Mouse (Mus musculus): ENCODE data around the gene Rnf220. TPM values are rescaled to one million over a fixed set of nuclear protein-coding genes. Genes with fewer than 3 reads are reported as not detected.
"Not testable (repeated sequence)": the region's sequence is repeated elsewhere in the genome, so short reads cannot be mapped to it uniquely, and the experiment has no call there.

Gene Rnf220
- total RNA-seq, 2 experiments from 2014 or later = 31.6 to 35.3 TPM

- intact Hi-C loops (cut with DNase I) = no loop called here
- no peak for DNase-seq
Observed at GRCm38 (mm10) chr4:117283271-117284191, 213.3 kb downstream of the Rnf220 start.

DNA sequence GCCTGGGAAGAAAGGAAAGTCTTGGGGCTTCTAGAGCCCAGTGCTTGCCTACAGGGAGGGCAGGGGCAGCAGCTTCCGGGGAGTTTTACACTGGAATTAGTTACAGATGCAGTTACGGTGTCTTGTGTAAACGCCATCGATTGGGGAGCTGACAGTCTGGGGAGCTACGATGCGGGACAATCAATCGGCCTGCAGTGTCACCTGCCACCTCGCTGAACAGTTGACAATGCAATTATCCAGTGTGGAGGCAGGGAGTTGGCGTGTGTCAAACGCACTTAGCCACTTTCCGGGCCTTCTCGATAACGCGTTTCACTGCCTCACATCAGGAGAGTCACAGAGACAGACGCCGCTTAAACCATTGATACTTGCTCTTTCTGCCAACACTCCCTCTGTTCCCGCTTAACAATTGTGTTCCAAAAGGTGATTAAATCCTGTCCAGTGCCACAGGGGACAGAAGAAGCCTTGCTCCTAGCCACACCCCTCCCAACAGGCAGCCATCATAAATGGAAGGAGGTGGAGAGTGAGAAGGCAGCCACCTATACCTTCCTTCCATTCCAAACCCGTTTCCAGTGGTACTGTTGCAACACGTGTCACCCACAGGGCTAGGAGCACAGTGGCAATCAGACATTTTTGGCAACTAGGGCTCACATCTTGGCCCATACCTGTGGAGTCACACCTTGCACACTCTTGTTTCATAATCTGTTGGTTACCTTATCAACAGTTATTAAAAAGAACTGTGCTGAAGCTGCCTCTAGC is 215.6 kb downstream of the Rnf220 start:
- DNase-seq = no peak
- intact Hi-C loops (cut with DNase I) = no loop called here

DNA sequence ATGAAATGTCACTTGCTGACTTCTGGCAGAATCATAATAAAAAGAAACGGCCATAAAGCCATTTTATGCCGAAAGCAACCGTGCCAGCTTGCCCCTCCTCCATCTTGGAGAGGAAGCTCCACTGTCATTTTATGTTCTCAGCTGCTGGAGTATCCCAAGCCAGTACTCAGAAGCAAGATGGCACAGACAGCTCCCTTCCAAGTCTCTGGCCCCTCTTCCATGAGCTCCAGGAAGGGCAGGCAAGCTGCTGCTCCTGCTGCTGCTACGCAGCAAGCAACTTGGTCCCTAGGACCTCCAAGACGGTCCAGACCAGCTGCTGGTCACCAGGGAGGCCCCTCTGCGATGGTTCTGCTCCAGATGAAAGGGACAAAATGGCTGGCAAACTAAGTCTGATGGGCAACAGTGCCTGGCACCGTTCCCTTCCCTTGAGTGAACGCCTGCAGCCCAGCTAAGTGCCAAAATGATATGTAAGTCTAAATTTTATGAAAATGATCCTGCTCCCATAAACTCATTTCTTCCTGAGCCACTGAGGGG is 216.4 kb downstream of the Rnf220 start:
- no peak for DNase-seq
- intact Hi-C loops (cut with DNase I) = no loop called here

GRCm38 (mm10) chr4:117279253-117279642 is 217.6 kb downstream of the Rnf220 start:
- intact Hi-C loops (cut with DNase I) = loop anchor here (5.0 kb wide), 1 partner anchor 383 kb away; no protein-coding TSS in a partner anchor
- no peak for DNase-seq

DNA sequence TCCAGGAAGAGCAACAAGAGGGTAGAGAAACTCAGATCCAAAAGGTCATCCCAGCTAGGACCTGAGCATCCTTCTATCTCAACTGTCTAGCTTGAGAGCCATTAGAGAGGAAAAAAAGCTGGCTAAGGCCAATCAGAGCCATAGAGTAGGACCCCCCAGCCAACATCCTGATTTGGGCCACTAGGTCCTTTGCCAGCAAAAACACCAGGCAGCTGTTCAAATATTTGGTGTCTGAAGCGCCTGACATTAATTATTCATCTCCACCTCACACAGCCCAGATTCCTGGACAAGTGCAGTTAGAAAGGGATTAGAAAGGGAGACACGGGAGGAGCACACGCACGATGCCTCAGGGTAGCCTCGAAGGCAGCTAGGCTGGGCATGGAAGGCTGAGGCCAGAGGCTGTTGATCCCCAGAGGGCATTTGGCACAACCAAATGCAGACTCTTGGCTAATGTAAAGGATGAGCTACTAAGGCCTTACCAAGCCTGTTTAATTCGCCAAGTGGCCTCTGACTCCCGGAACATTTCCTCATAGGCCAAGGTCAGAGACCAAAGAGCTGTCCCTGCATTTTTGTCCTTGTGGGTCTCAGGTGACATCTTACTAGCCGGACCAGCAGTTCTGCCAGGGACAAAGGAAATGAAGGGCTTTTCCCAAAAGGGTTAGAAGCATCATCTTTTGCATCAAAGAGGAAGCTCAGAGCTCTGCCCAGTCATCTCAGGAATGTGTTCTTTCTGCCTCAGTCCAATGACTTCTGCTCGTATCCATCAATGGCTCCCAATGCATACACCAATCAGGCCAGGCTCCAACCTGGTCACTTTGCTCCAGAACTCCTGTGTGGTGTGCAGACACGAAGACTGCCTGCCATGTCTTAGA is 218.2 kb downstream of the Rnf220 start:
- intact Hi-C loops (cut with DNase I) = loop anchor here (5.0 kb wide), 1 partner anchor 384 kb away; no protein-coding TSS in a partner anchor
- no peak for DNase-seq

DNA sequence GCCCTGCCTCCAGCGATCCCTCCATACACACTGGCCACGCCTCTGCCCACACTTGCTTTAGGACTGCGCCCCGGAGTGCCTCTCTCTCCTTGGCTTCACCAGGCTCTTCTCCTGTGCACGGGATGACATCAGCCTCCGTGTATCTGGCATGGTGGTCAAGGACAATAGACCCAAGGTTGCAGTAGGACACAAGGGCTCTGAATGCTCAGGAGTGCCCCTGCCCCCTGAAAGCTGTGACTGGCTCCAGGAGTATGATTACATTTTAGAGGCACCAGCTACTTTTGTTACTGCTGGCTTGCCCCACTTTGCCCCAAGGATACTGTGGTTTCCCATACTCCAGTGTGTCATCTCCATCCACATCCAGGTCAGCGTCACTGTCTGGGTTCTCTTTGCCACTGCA is 219.2 kb downstream of the Rnf220 start:
- intact Hi-C loops (cut with DNase I) = loop anchor here (5.0 kb wide), 1 partner anchor 385 kb away; no protein-coding TSS in a partner anchor
- no peak for DNase-seq

GRCm38 (mm10) chr4:117277021-117277420 is 219.8 kb downstream of the Rnf220 start:
- no peak for DNase-seq
- intact Hi-C loops (cut with DNase I) = loop anchor here (5.0 kb wide), 1 partner anchor 385 kb away; no protein-coding TSS in a partner anchor

- DNase-seq = no peak
- intact Hi-C loops (cut with DNase I) = loop anchor here (5.0 kb wide), 1 partner anchor 386 kb away; no protein-coding TSS in a partner anchor
Observed at GRCm38 (mm10) chr4:117276281-117276711, 220.6 kb downstream of the Rnf220 start.

- intact Hi-C loops (cut with DNase I) = loop anchor here (5.0 kb wide), 2 partner anchors 38 to 388 kb away; no protein-coding TSS in a partner anchor
- DNase-seq = peak in 1 of 2 experiments; percentile 39
Observed at GRCm38 (mm10) chr4:117274720-117275119, 222.1 kb downstream of the Rnf220 start.

GRCm38 (mm10) chr4:117272459-117272858 is 224.4 kb downstream of the Rnf220 start:
- DNase-seq = no peak
- intact Hi-C loops (cut with DNase I) = loop anchor here (5.0 kb wide), 1 partner anchor 40 kb away; no protein-coding TSS in a partner anchor

DNA sequence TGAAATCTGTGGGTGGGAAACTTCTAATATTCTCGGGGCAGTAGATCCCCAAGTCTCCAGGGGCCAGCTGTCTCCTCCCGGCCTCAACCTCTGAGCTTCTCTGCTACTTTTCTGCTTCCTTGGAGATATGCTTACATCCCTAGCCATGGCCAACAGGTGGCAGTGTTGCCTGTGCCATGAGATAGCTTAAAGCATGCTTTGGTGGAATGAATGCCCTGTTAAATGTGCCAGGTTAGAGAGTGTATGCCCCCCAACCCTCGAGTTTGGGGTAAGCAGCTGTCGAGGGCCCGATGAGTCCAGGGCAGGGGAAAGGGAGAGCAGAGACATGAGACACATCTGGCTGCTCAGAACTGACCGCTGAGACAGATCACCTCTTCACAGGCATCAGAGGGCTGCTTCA is 226.6 kb downstream of the Rnf220 start:
- DNase-seq = peak; percentile 76 to 85
- intact Hi-C loops (cut with DNase I) = loop anchor here (2.0 to 5.0 kb wide), 3 partner anchors 42 to 259 kb away; no protein-coding TSS in a partner anchor

DNA sequence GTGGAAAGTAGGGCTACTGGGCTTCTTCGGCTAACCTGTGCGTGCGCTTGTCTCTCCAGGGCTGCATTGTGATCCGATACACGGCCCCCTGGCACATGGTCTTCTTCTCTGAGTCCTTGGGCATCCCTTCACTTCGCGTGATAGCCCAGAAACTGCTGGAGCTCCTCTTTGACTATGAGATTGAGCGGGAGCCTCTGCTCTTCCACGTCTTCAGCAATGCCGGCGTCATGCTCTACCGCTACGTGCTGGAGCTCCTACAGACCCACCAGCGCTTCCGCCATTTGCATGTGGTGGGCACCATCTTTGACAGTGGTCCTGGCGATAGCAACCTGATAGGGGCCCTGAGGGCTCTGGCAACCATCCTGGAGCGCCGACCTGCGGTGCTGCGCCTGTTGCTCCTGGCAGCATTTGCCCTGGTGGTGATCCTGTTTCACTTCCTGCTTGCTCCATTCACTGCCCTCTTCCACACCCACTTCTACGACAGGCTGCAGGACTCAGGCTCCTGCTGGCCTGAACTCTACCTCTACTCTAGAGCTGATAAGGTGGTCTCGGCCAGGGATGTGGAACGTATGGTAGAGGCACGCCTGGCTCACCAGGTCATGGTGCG is 228.9 kb downstream of the Rnf220 start:
- DNase-seq = no peak
- intact Hi-C loops (cut with DNase I) = loop anchor here (2.0 kb wide), 1 partner anchor 37 kb away; no protein-coding TSS in a partner anchor

- intact Hi-C loops (cut with DNase I) = loop anchor here (2.0 kb wide), 1 partner anchor 36 kb away; no protein-coding TSS in a partner anchor
- DNase-seq = peak; percentile 76 to 85
Observed at GRCm38 (mm10) chr4:117267284-117267683, 229.6 kb downstream of the Rnf220 start.

DNA sequence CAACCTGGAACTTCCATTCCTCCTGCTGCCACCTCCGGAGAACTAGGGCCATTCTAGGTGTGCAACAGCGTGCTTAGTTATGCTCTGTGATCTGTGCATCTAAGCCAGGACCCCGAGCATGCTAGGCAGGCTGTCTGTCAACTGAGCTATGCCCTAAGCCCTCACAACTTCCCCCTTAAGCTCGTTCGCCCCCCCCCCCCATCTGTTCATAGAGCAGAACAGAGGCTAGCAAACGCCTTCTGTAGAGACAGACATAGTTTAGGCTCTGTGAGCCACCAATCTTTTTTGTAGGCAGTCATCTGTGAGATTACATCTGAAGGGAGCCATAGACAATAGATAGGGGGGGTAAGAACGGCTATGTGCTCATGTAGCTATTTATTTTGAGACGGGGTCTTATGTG is 233.9 kb downstream of the Rnf220 start:
- no peak for DNase-seq
- intact Hi-C loops (cut with DNase I) = no loop called here

- no peak for DNase-seq
- intact Hi-C loops (cut with DNase I) = no loop called here
Observed at GRCm38 (mm10) chr4:117262101-117262913, 234.5 kb downstream of the Rnf220 start.

- intact Hi-C loops (cut with DNase I) = no loop called here
- DNase-seq = no peak
Observed at GRCm38 (mm10) chr4:117261222-117261621, 235.6 kb downstream of the Rnf220 start.

DNA sequence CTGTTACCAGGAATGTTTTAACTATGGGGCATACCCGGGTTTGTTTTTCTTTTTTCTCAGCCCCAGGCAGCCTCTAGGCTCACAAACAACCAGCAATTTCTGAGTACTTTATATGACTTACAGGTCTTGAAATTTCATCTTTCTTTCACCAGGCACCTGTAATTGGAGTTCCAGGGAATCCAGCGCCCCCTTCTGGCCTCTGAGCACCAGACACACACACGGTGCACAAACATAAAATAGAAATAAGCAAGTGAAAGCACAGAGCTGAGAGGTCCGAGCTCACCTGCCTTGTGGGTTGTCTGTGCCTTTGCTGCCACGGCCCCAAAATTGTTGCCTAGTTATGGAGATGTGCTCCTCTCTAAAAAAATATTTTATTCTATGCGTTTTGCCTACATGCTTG is 236.9 kb downstream of the Rnf220 start:
- DNase-seq; intact Hi-C loops (cut with DNase I): not testable (repeated sequence)

- peak in 1 of 2 experiments; percentile 43 for DNase-seq
- intact Hi-C loops (cut with DNase I) = no loop called here
Observed at GRCm38 (mm10) chr4:117254672-117255071, 242.2 kb downstream of the Rnf220 start.

Data from heart, postnatal 14 days (tissue).